Mouse (Mus musculus): ENCODE measurements at regions not wholly inside any gene's neighbourhood (a gene's known extent, or its start where the extent isn't known, plus 50 kb on each side); places are given as distances from the start of the nearest gene placed in this dataset.

- peak; percentile 40 for DNase-seq (ENCODE audit: low spot score)
Measured at GRCm38 (mm10) chr13:73405720-73406629, 61.0 kb upstream of the Lpcat1 start.

DNA sequence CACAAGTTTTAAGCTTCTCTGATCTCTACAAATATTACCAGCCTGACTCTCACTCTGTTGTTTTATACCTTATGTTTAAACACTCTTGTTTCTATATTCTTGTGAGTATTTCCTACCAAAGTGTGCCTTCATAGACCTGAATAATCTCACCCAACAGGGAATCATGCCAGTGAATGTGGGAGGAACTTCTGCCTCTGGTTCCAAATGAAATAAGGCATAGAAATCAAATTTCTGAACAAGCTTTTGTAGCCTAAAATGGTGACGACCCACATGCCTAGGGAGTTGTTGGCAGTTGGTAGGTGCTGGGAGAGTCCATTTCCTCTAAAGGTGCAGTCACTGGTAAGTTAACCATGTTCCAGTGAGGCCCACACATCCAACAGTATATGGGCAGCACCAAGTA is 66.1 kb upstream of the Lpcat1 start:
- DNase-seq (ENCODE audit: low spot score) = no peak

- no peak for DNase-seq (ENCODE audit: low spot score)
Measured at GRCm38 (mm10) chr13:73397033-73397432, 68.7 kb upstream of the Ndufs6 start.

DNA sequence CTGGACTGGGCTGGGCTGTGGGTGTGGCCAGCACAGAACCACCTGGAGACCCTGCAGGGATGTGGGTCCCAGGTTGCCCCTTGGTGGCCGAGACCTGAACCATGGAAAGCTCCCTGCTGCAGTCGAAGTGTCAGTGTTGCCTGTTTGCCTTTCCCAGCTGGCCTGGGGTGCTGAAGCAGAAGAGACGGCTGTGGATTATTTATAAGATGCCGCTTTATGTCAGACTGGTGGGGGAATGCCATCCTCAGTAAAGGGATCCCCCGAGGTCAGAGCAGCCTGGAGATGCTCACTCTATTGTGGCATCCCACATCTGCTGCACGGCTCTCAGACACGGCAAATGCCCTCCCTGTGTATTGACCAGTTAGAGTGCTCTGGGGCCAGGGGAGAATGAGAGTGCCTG is 67.5 kb upstream of the Ndufs6 start:
- no peak for DNase-seq (ENCODE audit: low spot score)

DNA sequence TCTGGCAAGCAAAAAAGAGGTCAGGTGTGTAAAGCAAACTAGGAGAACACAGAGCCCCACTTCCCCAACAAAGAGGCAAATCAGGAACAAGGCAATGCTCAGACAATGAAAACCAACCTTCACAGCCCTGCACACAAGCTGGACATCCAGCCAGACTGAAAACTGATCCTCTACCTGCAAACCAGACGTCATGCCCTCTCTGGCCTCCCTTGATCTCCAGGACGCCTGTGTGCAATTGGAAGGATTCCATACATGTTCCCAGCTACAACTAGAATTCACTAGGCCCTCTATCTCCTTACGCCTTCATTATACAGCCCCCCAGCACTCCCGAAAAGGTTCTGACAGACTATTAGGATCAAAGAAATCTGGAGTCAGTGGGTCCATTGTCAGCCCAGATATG is 60.7 kb upstream of the Ndufs6 start:
- DNase-seq (ENCODE audit: low spot score) = no peak

DNA sequence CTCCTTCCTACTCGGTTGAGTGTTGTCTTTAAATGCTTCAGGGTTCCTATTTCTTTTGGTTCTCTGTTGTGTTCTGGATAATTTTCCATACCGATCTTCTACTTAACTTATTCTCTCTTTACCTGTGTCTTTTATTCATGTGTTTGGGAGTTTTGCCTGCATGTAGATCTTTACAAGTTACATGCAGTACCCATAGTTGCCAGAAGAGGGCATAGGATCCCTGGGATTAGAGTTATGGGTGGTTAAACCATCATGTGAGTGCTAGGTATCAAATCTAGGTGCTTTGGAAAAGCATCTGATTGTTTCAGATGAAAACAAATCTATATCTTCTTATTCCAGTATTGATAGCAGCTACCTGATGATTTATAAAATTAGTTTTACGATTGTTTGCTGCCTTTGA is 55.2 kb upstream of the Ndufs6 start:
- peak; percentile 23 for DNase-seq (ENCODE audit: low spot score)
